Mouse (Mus musculus) hindbrain, embryonic 15.5 days (tissue): ENCODE results near the gene Syn3. TPM values are rescaled to one million over a fixed set of nuclear protein-coding genes. Genes with fewer than 3 reads are reported as not detected.

Source experiments
- ATAC-seq: fragments of 200-750 bp; cut with Nextera tagmentation; 2 replicates; pipeline ENCODE4 v1.8.0; 2017; ENCODE audit warnings: low read depth, moderate number of reproducible peaks, moderate TSS enrichment; ENCODE audit not compliant: low FRiP score
- H3K27ac ChIP-seq: fragments of 300-500 bp; sonication (generic); replicated peaks from 2 replicates; pipeline ENCODE4 v1.5.1; 2015; ENCODE audit warnings: mild to moderate bottlenecking, inconsistent platforms
- H3K27me3 ChIP-seq: fragments of 300-500 bp; sonication (generic); 2 replicates; pipeline ENCODE4 v1.6.1; 2015; ENCODE audit warnings: control low read depth, inconsistent platforms
- H3K36me3 ChIP-seq: fragments of 300-500 bp; sonication (generic); 2 replicates; pipeline ENCODE4 v1.6.1; 2015; ENCODE audit warnings: control low read depth, inconsistent platforms
- H3K4me1 ChIP-seq: fragments of 300-500 bp; sonication (generic); replicated peaks from 2 replicates; pipeline ENCODE4 v1.6.1; 2015; ENCODE audit warnings: control low read depth, inconsistent platforms
- H3K4me2 ChIP-seq: fragments of 300-500 bp; sonication (generic); 2 replicates; pipeline ENCODE4 v1.6.1; 2015; ENCODE audit warnings: moderate library complexity, mild to moderate bottlenecking, inconsistent platforms
- H3K4me3 ChIP-seq: fragments of 300-500 bp; sonication (generic); 2 replicates; pipeline ENCODE4 v1.5.1; 2015; ENCODE audit warnings: mild to moderate bottlenecking, inconsistent platforms
- H3K9ac ChIP-seq: fragments of 300-500 bp; sonication (generic); 2 replicates; pipeline ENCODE4 v1.6.1; 2015; ENCODE audit warnings: inconsistent platforms
- H3K9me3 ChIP-seq: fragments of 300-500 bp; sonication (generic); 2 replicates; pipeline ENCODE4 v1.6.1; 2016; ENCODE audit warnings: control low read depth, inconsistent platforms
- WGBS: fragments of 180-500 bp; shearing (Covaris S2); methylation state at CpG from one replicate; pipeline ENCODE4 v1.1.7; 2015; 5-methylcytosine and 5-hydroxymethylcytosine counted together
- polyA plus RNA-seq: library from polyadenylated mRNA; unstranded; fragments of >200 nt; fragmentation: Nextera tagmentation; extraction: Ambion mirVana; gene quantifications from 2 replicates; pipeline ENCODE4 v1.2.1, GENCODE M21; 2015

Syn3 gene
- polyA plus RNA-seq, 1 experiment from 2014 or later, result 30.1 TPM

DNA sequence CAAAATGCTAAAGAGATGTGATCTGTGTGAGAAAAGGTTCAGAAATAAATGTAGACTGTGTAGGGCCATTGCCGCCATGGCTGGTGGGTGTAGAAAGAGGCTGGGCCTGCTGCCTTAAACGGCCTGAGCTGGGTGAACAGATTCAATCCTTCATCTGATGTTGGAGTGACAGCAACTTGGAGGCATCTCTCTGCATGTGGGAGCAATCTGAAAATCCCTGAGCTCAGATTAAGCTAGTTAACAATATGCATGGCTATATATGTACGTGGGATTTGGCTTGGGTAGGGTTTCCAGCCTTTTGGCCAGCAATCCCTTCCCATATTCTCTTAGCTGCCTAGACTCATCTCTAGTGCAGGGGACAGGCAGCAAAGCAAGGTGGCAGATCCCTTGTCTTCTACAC lies 249.9 kb downstream of the Syn3 start:
- Histone ChIP-seq H3K9ac (no peak overlapping the region), H3K27ac (no peak overlapping the region), H3K4me1 (no peaks in the 10 kb centered on the region), H3K4me2 (no peak overlapping the region), H3K27me3 (no peaks in the 10 kb centered on the region), H3K36me3 (no peaks in the 10 kb centered on the region), H3K9me3 (no peaks in the 10 kb centered on the region), H3K4me3 (no peak overlapping the region)
- ATAC-seq, result no peak
- 86% methylated on average over 3 of the region's 3 CpGs for WGBS

DNA sequence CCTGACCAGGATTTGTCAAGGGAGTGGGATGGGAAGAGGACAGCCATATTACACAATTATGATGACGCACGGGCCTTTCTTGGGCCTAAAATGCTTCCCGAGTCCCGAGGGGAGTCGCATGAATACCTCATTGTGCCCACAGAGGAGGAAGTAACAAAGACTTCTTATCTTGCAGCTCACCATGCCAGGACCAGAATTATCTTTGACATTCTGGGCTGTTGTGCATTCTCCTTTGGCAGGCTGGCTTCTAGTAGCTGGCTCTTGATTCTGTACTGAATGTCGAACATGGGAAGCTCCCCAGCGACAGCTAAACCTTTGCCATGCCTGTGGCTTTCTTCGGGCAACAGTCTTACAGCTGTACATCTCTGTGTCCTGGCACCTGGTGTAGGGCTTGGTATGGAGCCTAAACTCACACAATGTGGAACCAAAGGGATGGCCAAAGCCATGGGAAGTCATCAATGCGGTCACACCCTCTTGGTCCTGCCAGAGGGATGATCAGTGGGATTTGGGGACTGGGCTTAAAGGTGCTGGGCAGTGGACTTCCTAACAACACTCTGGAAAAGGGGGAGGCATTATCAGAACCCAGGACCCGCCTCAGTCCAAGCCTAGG lies 250.5 kb downstream of the Syn3 start:
- WGBS, result 88% methylated on average over 10 of the region's 10 CpGs
- H3K9me3 ChIP-seq, result no peaks in the 10 kb centered on the region
- no peak overlapping the region for H3K9ac ChIP-seq
- no peak for ATAC-seq
- no peak overlapping the region for H3K4me2 ChIP-seq
- H3K36me3 ChIP-seq, result no peaks in the 10 kb centered on the region
- no peaks in the 10 kb centered on the region for H3K27me3 ChIP-seq
- H3K4me3 ChIP-seq, result no peak overlapping the region
- no peak overlapping the region for H3K27ac ChIP-seq
- no peaks in the 10 kb centered on the region for H3K4me1 ChIP-seq

GRCm38 (mm10) chr10:86245396-86245795 lies 253.3 kb downstream of the Syn3 start:
- H3K27me3 ChIP-seq, result no peaks in the 10 kb centered on the region
- 92% methylated on average over 7 of the region's 7 CpGs for WGBS
- H3K36me3 ChIP-seq, result no peaks in the 10 kb centered on the region
- no peak for ATAC-seq
- H3K4me2 ChIP-seq, result no peak overlapping the region
- H3K27ac ChIP-seq, result no peak overlapping the region
- H3K4me1 ChIP-seq, result no peaks in the 10 kb centered on the region
- H3K9me3 ChIP-seq, result no peaks in the 10 kb centered on the region
- no peak overlapping the region for H3K9ac ChIP-seq
- H3K4me3 ChIP-seq, result no peak overlapping the region

GRCm38 (mm10) chr10:86243525-86243924 lies 255.2 kb downstream of the Syn3 start:
- WGBS, result 85% methylated on average over 6 of the region's 6 CpGs

DNA sequence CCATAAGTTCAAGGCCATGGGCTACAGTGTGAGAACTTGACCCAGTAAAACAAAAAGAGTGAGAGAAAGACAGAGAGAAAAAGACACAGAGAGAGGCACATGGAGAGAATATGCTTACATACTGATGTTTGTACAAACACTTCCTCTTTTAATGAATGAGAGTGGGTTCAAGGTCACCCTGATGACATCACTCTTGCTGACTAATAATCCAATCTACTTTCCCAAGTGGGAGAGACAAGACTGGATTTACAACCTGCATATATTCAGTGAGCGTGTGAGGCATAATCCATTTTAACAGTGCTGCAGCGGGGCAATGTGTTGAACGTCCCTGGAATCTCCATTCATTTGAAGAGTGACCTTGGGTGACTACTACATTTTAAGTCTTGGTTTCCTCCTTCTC lies 256.0 kb downstream of the Syn3 start:
- ATAC-seq, result no peak
- Histone ChIP-seq H3K27ac (no peak overlapping the region), H3K27me3 (no peaks in the 10 kb centered on the region), H3K4me2 (no peak overlapping the region), H3K36me3 (no peaks in the 10 kb centered on the region), H3K4me1 (no peaks in the 10 kb centered on the region), H3K4me3 (no peak overlapping the region), H3K9me3 (no peaks in the 10 kb centered on the region), H3K9ac (no peak overlapping the region)
- 87% methylated on average over 3 of the region's 3 CpGs for WGBS

More at GRCm38 (mm10) chr10:86243525-86243924, 255.2 kb downstream of the Syn3 start:
- Histone ChIP-seq H3K4me3 (no peak overlapping the region), H3K27me3 (no peaks in the 10 kb centered on the region), H3K4me1 (no peaks in the 10 kb centered on the region), H3K9ac (no peak overlapping the region), H3K36me3 (no peaks in the 10 kb centered on the region), H3K27ac (no peak overlapping the region), H3K4me2 (no peak overlapping the region), H3K9me3 (no peaks in the 10 kb centered on the region)
- ATAC-seq, result no peak

- Histone ChIP-seq H3K36me3 (no peaks in the 10 kb centered on the region), H3K4me1 (no peaks in the 10 kb centered on the region), H3K4me3 (no peak overlapping the region), H3K9ac (no peak overlapping the region), H3K9me3 (no peaks in the 10 kb centered on the region), H3K27me3 (no peaks in the 10 kb centered on the region), H3K4me2 (no peak overlapping the region), H3K27ac (no peak overlapping the region)
- 84% methylated on average over 6 of the region's 6 CpGs for WGBS
- no peak for ATAC-seq
Measured at GRCm38 (mm10) chr10:86230006-86230405, 268.7 kb downstream of the Syn3 start.

DNA sequence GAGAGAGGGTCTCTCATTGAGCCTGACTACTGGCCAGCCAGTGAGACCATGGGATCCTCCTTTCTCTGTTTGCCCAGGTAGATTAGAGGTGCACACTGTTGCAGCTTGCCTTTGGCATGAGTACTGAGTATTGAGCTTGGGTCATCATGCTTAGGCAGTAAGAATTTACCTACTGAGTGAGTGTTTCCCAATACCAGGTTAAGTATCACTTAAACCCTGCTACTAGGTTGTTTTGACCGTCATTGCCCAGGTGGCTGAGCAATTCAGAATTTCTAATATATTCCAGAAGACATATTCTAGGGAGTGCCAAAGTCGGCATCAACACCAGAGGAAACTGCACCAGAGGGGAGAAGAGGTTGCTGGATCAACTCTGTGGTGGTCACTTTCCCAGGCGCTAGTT lies 273.2 kb downstream of the Syn3 start:
- no peak for ATAC-seq
- Histone ChIP-seq H3K4me1 (no peaks in the 10 kb centered on the region), H3K4me3 (no peak overlapping the region), H3K27ac (no peak overlapping the region), H3K36me3 (no peaks in the 10 kb centered on the region), H3K9me3 (no peaks in the 10 kb centered on the region), H3K4me2 (no peak overlapping the region), H3K9ac (no peak overlapping the region), H3K27me3 (no peaks in the 10 kb centered on the region)
- WGBS, result 92% methylated on average over 3 of the region's 3 CpGs

DNA sequence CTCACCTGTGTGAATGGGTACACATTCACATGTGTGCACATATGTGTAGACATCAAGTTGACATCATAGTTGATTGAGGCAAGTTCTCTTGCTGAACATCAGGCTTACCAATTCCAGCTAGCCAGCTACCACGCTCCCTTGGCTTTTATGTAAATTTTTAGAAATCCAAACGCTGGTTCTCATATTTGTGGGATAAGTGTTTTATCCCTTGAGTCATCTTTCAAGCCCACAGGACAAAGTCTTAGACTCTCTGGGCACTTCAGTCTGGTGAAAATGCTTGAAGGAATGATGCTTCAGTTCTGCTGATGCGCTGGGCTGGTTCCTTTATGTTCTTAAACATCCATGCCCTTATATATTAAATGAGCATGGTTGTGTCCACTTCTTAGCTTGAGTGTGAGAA lies 279.7 kb downstream of the Syn3 start:
- H3K4me3 ChIP-seq, result no peak overlapping the region
- no peak overlapping the region for H3K4me2 ChIP-seq
- no peaks in the 10 kb centered on the region for H3K36me3 ChIP-seq
- H3K4me1 ChIP-seq, result no peaks in the 10 kb centered on the region
- 92% methylated on average over 3 of the region's 3 CpGs for WGBS
- H3K9ac ChIP-seq, result no peak overlapping the region
- no peaks in the 10 kb centered on the region for H3K9me3 ChIP-seq
- H3K27me3 ChIP-seq, result no peaks in the 10 kb centered on the region
- no peak overlapping the region for H3K27ac ChIP-seq
- ATAC-seq, result no peak

DNA sequence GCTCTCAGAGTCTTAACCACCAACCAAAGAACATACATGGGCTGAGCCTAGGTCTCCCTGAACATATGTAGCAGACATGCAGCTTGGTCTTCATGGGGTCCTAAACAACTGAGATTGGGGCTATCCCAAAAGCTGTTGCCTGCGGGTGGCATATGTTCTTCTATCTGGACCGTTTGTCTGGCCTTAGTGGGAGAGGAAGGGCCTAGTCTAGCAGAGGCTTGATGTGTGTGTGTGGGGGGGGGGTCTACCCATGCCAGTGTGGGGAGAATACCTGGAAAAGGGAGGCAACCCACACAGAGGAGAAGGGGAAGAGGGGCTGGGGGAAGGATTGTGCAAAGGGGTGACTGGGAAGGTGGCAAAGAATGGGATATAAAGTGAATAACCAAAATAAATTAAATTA lies 281.9 kb downstream of the Syn3 start:
- Histone ChIP-seq H3K4me2 (no peak overlapping the region), H3K4me1 (no peaks in the 10 kb centered on the region), H3K27ac (no peak overlapping the region), H3K36me3 (no peaks in the 10 kb centered on the region), H3K4me3 (no peak overlapping the region), H3K9ac (no peak overlapping the region), H3K9me3 (no peaks in the 10 kb centered on the region), H3K27me3 (no peaks in the 10 kb centered on the region)
- 84% methylated on average over 2 of the region's 2 CpGs for WGBS
- ATAC-seq, result no peak

GRCm38 (mm10) chr10:86212062-86212461 lies 286.6 kb downstream of the Syn3 start:
- Histone ChIP-seq H3K36me3 (no peaks in the 10 kb centered on the region), H3K9me3 (no peaks in the 10 kb centered on the region), H3K9ac (no peak overlapping the region), H3K4me3 (no peak overlapping the region), H3K4me1 (no peaks in the 10 kb centered on the region), H3K27ac (no peak overlapping the region), H3K27me3 (no peaks in the 10 kb centered on the region), H3K4me2 (no peak overlapping the region)
- WGBS, result 90% methylated on average over 4 of the region's 4 CpGs
- ATAC-seq, result no peak

DNA sequence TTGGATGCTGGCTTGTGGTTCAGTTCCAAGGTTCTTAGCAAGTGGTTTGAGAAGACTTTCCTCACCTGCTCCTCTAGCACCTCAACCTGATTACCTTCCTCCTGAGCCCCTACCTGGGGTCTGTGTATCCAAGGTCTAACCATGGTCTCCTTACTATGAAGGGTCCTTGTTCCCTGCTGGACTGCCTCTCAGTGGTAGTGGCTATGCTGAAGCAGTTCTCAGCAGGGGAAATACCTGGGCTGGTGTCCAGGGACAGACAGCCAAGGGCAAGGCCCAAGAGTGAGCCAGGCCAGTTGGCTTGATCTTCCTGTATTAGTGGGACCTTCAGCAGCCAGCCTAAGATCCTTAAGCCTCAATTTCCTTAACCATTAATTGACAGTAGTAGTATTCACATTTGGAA lies 294.8 kb downstream of the Syn3 start:
- Histone ChIP-seq H3K9me3 (no peaks in the 10 kb centered on the region), H3K4me2 (no peak overlapping the region), H3K4me1 (no peaks in the 10 kb centered on the region), H3K27ac (no peak overlapping the region), H3K36me3 (no peaks in the 10 kb centered on the region), H3K9ac (no peak overlapping the region), H3K4me3 (no peak overlapping the region), H3K27me3 (no peaks in the 10 kb centered on the region)
- ATAC-seq, result no peak

GRCm38 (mm10) chr10:86203175-86203574 lies 295.5 kb downstream of the Syn3 start:
- H3K36me3 ChIP-seq, result no peaks in the 10 kb centered on the region
- H3K9ac ChIP-seq, result no peak overlapping the region
- ATAC-seq, result no peak
- no peaks in the 10 kb centered on the region for H3K4me1 ChIP-seq
- 91% methylated on average over 6 of the region's 6 CpGs for WGBS
- H3K27me3 ChIP-seq, result no peaks in the 10 kb centered on the region
- H3K9me3 ChIP-seq, result no peaks in the 10 kb centered on the region
- no peak overlapping the region for H3K4me2 ChIP-seq
- H3K4me3 ChIP-seq, result no peak overlapping the region
- H3K27ac ChIP-seq, result no peak overlapping the region

DNA sequence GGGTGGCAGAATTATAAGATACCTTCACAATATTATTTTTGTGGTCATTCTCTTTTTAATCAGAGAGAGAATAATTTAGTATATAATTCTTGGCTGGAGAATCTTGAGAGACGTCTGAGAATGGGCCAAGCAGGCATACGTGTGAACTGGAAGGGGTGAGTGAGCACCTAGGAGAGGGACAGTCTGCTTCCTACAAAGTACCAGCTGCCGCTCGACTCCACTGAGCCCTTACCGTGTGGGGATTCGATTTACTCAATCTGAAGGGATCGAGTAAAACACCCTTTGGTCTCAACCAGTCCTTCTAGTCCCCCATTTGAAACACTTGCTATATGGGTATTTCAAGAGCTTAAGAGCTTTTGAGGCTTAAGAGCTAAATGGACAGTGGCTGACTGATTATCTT lies 296.9 kb downstream of the Syn3 start:
- H3K9me3 ChIP-seq, result no peaks in the 10 kb centered on the region
- no peak for ATAC-seq
- no peak overlapping the region for H3K4me3 ChIP-seq
- H3K36me3 ChIP-seq, result no peaks in the 10 kb centered on the region
- H3K4me2 ChIP-seq, result no peak overlapping the region
- H3K27ac ChIP-seq, result no peak overlapping the region
- H3K9ac ChIP-seq, result no peak overlapping the region
- WGBS, result 86% methylated on average over 7 of the region's 7 CpGs
- no peaks in the 10 kb centered on the region for H3K27me3 ChIP-seq
- no peaks in the 10 kb centered on the region for H3K4me1 ChIP-seq
